Mouse (Mus musculus): ENCODE results near the gene Akap6. TPM values are rescaled to one million over a fixed set of nuclear protein-coding genes. Genes with fewer than 3 reads are reported as not detected.

The Akap6 gene
- polyA plus RNA-seq (2016; fragmentation: Nextera tagmentation; extraction: Ambion mirVana): 2.3 and 6.0 TPM in 2 replicates

DNA sequence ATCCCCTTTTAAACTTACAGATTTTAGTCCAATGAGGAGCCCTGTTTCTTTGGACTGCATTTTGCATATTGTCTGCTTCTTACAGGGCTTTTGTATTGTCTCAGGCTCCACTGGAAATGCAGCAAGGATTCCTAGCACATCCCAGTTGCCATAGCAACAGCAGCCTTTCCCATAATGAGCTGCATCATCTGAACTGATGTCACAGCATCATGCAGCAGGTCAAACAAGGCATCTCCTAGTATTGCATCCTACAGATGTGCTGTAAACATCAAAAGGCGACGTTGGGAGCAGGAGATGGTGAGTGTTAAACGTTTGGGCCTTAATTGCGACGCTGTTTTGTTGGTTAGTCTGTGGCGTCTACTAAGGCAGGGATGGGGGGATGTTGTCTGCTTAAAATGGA lies at the start of gene Akap6:
Akap6 (plus strand) TSS at position 238 of the 400 bp plus-strand sequence.
- 65% methylated on average over 6 of the region's 6 CpGs for WGBS
- Histone ChIP-seq H3K9me3 (no peaks in the 10 kb centered on the region), H3K27ac (no peak within 1 kb of the TSS; the same call in 1 of the 2 replicates), H3K4me3 (no peak within 1 kb of the TSS), H3K4me1 (peaks cover 20% of the 10 kb centered on the region), H3K27me3 (ENCODE audit: insufficient read depth, poor library complexity, severe bottlenecking) (no peaks in the 10 kb centered on the region), H3K36me3 (no peaks in the 10 kb centered on the region)
- DNase-seq (ENCODE audit: low spot score): no peak

DNA sequence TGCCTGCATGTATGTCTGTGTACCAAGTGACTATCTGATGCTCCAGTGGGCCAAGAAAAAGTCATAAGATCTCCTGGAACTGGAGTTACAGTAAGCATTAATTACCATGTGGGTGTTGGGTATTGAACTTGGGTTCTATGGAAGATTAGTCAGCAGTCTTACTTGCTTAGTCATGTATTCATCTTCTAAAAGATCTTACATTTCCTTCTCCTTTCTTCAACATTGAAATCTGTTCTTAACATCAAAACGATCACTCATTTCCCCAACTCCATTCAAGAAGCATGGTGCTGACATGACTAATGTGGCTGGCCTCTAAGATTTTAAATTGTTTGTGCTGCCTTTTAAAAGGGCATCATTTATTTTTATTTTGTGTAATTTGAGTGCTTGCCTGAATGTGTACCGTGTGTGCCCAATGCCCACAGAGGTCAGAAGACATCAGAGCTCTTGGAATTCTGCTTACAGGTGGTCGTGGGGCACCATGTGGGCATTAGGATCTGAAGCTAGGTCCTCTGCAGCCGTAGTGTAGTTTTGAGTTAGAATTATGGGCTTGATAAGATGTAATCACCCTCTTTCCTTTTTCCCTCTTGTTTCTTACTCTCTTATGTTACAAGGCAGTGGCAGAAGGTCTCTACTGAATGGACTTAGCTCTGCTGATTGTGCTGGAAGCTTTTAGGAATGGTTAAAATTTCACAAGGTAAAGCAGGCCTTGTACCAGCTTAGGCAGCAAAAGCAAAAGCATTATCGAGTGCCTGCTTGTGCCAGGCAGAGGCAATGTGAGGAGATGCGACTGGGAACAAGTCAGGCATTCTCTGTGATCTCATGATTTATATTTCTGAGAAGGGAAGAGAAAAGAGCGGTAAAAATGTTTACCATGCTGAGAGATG lies 36.0 kb upstream of the Akap6 start:
- Histone ChIP-seq H3K36me3 (no peaks in the 10 kb centered on the region), H3K27me3 (ENCODE audit: insufficient read depth, poor library complexity, severe bottlenecking) (no peaks in the 10 kb centered on the region), H3K27ac (no peak overlapping the region), H3K9me3 (no peaks in the 10 kb centered on the region), H3K4me1 (no peaks in the 10 kb centered on the region), H3K4me3 (no peak overlapping the region)
- DNase-seq (ENCODE audit: low spot score): no peak
- 81% methylated on average over 7 of the region's 7 CpGs for WGBS

DNA sequence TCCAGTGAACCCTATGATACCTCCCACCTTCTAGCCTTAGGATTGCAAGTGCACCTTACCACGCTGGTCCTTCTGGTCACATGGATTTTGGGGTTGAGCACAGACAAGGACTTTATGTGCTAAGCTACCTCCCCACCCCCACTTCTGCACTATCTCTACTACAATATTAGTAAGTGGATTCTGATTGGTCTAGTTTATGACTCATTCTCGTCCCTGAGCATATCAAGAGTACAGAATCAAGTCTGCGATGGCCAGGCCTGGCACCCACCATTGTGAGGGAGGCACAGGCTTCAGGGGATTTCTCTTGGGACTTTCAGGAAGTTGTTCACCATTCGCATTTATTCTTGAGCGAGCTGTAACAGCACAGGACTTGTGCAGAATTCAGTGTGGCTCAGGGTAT lies 34.2 kb upstream of the Akap6 start:
- Histone ChIP-seq H3K4me1 (no peaks in the 10 kb centered on the region), H3K4me3 (no peak overlapping the region), H3K27me3 (ENCODE audit: insufficient read depth, poor library complexity, severe bottlenecking) (no peaks in the 10 kb centered on the region), H3K27ac (no peak overlapping the region), H3K36me3 (no peaks in the 10 kb centered on the region), H3K9me3 (no peaks in the 10 kb centered on the region)
- DNase-seq (ENCODE audit: low spot score): no peak
- 77% methylated on average over 5 of the region's 5 CpGs for whole genome bisulfite sequencing

DNA sequence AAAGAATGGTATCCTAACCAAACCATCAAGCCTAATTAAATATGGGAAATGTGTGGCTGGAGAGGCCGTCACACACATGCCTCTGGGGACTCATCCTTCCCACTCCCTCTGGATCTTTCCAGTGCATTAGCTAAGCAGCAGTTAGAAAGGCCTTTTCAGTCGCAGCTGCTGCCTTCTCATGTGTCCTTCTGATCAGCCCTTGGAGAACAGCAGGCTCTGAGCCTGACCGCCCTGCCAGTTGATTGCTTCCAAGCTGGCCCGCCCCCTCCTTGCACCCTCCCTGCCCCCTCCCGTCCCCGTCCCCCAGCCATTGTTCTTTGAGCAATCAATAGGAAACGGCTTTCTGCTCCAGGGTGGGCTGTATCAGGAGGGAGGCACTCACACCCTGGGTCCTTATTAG lies 27.7 kb upstream of the Akap6 start:
- no peaks in the 10 kb centered on the region for H3K36me3 ChIP-seq
- H3K4me3 ChIP-seq: no peak overlapping the region
- WGBS: 7% methylated on average over 7 of the region's 7 CpGs
- H3K9me3 ChIP-seq: no peaks in the 10 kb centered on the region
- peak overlapping the region; percentile 52; the same call in 1 of the 2 replicates for H3K27ac ChIP-seq
- no peaks in the 10 kb centered on the region for H3K27me3 ChIP-seq (ENCODE audit: insufficient read depth, poor library complexity, severe bottlenecking)
- no peak for DNase-seq (ENCODE audit: low spot score)
- H3K4me1 ChIP-seq: peaks cover 5% of the 10 kb centered on the region; the same call in 1 of the 2 replicates

DNA sequence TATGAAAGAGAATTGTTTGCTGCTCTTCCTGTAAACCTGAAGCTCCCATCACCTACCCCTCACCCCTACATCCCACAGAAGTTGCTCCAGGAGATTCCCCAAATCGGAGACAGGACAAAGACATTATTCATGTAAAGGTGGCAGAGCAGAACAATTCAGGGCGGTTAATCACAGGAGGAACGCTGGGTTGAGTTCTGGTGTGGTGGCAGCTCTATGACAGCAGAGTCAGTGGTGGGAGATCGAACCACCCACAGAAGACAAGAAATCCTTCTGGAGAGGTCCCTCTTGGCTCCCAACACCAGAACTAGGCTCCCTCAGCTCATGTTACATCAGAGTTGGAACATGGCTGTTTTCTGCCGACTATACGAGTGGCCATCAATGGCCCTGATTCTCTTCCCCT lies 27.2 kb upstream of the Akap6 start:
- H3K4me1 ChIP-seq: peaks cover 5% of the 10 kb centered on the region; the same call in 1 of the 2 replicates
- H3K27ac ChIP-seq: 0 out of 2 replicates have a peak overlapping the region, but pooled peaks have one; percentile 52
- H3K9me3 ChIP-seq: no peaks in the 10 kb centered on the region
- H3K4me3 ChIP-seq: no peak overlapping the region
- no peaks in the 10 kb centered on the region for H3K27me3 ChIP-seq (ENCODE audit: insufficient read depth, poor library complexity, severe bottlenecking)
- no peaks in the 10 kb centered on the region for H3K36me3 ChIP-seq
- no peak for DNase-seq (ENCODE audit: low spot score)
- WGBS: 67% methylated on average over 6 of the region's 6 CpGs

DNA sequence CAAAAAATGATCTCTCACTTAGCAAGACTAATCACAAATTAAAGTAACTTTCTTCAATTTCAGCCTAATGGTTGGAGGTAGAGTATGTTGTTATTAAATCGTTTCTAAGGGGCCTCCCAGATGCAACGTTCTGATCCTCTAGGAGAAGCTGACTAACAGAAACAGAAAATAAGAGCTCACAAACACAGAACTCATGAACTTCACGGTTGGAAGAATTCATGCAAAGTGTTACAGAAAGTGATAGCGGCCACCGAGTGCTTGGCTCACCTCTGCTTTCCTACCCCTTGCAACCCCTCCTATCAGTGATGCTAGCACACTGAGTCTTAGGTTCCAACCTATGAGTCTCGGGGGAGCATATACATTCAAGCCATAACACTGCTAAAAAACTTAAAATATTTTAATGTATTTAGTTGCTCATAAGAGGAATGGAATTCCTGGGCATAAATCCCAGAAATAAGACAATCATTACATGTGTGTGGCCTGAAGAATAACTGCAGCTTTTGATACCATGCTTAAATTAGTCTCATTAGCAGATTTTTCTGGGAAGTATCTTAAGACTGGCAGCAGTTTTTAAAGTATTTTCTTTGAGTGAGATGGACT lies 25.7 kb upstream of the Akap6 start:
- no peaks in the 10 kb centered on the region for H3K27me3 ChIP-seq (ENCODE audit: insufficient read depth, poor library complexity, severe bottlenecking)
- H3K27ac ChIP-seq: no peak overlapping the region
- DNase-seq (ENCODE audit: low spot score): no peak
- no peak overlapping the region for H3K4me3 ChIP-seq
- H3K9me3 ChIP-seq: no peaks in the 10 kb centered on the region
- H3K36me3 ChIP-seq: no peaks in the 10 kb centered on the region
- WGBS: 75% methylated on average over 6 of the region's 6 CpGs
- H3K4me1 ChIP-seq: peaks cover 5% of the 10 kb centered on the region; the same call in 1 of the 2 replicates

DNA sequence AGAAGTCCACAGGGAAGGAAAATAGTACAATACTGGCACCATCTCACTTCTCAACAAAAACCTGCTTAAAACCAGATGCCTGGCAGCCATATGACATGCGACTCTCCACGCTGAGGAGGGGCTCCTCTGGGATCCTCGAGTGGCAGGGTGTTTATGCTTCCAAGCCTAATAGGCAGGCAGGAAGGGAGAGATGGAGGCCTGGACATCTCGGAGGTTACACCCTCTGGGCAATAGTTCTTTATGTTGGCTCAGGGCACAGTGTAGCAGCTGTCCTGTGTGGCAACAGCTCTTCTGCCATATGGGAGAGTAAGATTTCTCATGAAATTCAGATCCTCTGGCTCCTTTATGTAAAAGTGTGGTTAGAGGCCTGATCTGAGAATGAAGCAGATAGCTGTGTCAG lies 24.2 kb upstream of the Akap6 start:
- no peak for DNase-seq (ENCODE audit: low spot score)
- 62% methylated on average over 4 of the region's 4 CpGs for WGBS
- Histone ChIP-seq H3K4me1 (peaks cover 5% of the 10 kb centered on the region; the same call in 1 of the 2 replicates), H3K36me3 (no peaks in the 10 kb centered on the region), H3K9me3 (no peaks in the 10 kb centered on the region), H3K27me3 (ENCODE audit: insufficient read depth, poor library complexity, severe bottlenecking) (no peaks in the 10 kb centered on the region), H3K27ac (no peak overlapping the region), H3K4me3 (no peak overlapping the region)

DNA sequence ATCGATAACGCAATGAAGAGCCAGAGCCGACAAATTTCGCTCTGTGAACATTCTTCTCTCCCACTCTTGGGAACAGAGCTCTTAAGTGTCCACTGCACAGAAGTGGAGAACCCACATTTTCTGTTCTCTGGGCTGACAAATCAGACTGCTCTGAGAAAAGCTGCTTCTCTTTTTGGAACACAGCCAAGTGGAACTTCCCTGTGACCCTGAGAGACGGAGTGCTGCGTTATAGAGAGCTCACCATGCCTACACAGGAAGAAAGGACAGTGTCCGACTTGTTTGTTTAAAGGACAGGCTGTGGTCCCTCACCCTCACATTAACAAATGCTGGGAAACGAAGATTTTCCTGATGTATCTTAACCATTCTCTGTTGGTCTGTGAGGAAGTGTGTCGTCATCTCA lies 11.8 kb upstream of the Akap6 start:
- Histone ChIP-seq H3K36me3 (no peaks in the 10 kb centered on the region), H3K27ac (no peak overlapping the region), H3K4me3 (no peak overlapping the region), H3K4me1 (peaks cover 7% of the 10 kb centered on the region), H3K9me3 (no peaks in the 10 kb centered on the region), H3K27me3 (ENCODE audit: insufficient read depth, poor library complexity, severe bottlenecking) (no peaks in the 10 kb centered on the region)
- DNase-seq (ENCODE audit: low spot score): no peak
- WGBS: 54% methylated on average over 9 of the region's 9 CpGs

DNA sequence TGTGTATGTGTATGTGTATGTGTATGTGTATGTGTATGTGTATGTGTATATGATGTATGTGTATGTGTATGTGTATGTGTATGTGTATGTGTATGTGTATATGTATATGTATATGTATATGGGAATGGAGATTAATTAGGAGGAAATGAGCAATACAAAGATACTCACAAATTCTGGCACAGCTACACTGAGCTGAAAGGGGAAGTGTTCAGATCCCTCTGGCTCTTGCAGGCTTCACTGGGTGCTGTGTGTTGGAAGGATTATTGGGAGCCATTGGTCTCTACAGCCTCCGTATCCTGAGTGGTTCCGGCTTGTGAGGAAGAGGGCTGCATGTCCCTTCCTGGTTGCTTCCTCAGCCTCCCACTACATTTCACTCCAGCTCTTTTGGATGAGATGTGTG lies 10.5 kb upstream of the Akap6 start:
- Histone ChIP-seq H3K9me3 (no peaks in the 10 kb centered on the region), H3K4me1 (peaks cover 10% of the 10 kb centered on the region), H3K4me3 (no peak overlapping the region), H3K27ac (no peak overlapping the region), H3K36me3 (no peaks in the 10 kb centered on the region), H3K27me3 (ENCODE audit: insufficient read depth, poor library complexity, severe bottlenecking) (no peaks in the 10 kb centered on the region)
- 93% methylated on average over 2 of the region's 2 CpGs for WGBS
- no peak for DNase-seq (ENCODE audit: low spot score)

DNA sequence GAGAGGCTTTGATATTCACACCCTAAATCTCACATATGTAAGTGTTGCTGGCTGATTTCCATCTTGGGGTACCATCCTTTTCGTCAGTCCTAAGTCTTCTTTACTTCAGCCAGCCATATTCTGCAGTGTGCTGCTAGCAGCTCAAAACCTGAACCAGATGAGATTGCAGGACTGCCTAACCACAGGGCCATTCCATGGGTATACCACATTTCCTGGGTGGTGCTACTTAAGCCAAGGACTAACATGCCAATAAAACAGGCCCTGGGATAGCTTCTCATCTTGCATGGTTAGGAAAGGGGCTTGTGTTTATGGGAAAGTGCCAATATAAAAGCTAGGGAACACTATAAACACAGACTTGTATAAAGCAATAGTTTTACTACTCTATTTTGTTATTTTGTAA lies 7.6 kb upstream of the Akap6 start:
- Histone ChIP-seq H3K27ac (no peak overlapping the region), H3K4me1 (peaks cover 10% of the 10 kb centered on the region), H3K36me3 (no peaks in the 10 kb centered on the region), H3K4me3 (no peak overlapping the region), H3K9me3 (no peaks in the 10 kb centered on the region), H3K27me3 (ENCODE audit: insufficient read depth, poor library complexity, severe bottlenecking) (no peaks in the 10 kb centered on the region)
- DNase-seq (ENCODE audit: low spot score): no peak
- 77% methylated on average over 1 of the region's 1 CpGs for WGBS

DNA sequence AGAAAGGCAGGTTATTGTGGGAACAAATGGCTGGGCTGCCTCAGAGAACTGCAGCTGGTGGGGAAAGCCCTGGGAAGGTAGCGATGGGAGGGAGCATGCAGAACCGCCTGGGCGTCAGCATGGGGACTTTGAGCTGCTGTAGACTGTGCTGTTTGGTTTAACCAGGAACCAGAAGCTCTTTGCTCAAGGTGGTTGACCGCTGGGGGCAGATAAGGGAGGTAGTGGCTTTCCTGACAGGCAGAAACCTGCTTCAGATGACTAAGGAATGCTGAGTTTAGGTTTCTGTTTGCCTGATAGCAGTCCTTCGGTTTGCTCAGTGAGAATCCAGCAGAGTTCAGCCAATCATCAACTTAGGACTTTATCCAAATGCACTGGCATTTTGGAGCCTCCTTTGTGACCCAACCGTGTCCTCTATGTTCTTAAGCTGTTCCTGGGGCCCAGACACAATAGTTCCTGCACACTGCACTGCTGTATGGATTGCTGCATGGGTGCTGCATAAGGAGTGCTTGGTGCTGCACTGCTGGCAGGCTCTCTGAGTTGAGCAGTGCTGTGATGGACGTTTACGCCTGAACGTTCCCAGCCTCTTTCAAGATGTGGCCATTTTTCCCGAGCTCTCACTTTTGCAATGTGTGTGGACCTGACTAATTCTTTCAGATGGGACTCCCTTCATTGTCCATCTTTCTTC lies 6.8 kb upstream of the Akap6 start:
- H3K36me3 ChIP-seq: no peaks in the 10 kb centered on the region
- no peak for DNase-seq (ENCODE audit: low spot score)

DNA sequence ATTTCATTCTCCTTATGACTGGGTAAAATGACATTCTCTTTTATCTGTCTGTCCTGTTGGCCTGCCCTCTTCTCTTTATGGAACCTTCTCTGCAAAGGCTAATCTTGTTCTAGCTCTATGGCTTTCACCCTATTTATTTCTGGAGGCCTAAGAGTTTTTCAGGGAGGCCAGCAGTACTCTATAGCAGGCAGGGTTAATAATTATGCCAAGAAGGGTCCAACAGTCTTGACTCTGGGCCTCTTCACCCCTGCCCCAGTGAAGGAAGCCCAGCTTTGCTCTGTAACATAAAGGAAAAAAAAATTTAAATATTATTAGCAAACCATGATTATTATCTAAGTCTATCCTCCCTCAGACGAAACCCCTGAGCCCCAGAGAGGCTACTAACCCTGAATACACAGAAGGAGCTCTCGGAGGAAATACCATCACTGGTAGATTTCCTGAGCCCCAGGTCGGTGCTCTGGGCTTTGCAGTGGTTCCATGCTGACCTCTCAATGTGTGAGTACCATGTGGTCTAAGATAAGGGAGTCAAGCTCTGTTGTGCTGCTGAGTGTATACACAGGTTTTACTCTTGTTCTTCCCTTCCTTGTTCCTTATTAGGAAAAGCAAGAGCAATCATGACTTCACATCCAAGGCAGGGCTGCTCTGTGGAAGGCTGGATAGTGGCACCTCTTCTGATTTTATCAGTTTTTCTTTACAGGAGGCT lies 1.6 kb upstream of the Akap6 start:
- Histone ChIP-seq H3K4me1 (peaks cover 21% of the 10 kb centered on the region), H3K27ac (no peak overlapping the region), H3K4me3 (no peak overlapping the region), H3K36me3 (no peaks in the 10 kb centered on the region), H3K9me3 (no peaks in the 10 kb centered on the region), H3K27me3 (ENCODE audit: insufficient read depth, poor library complexity, severe bottlenecking) (no peaks in the 10 kb centered on the region)
- DNase-seq (ENCODE audit: low spot score): no peak
- WGBS: 33% methylated on average over 3 of the region's 3 CpGs

More for the DNA sequence above, 6.8 kb upstream of the Akap6 start:
- no peaks in the 10 kb centered on the region for H3K9me3 ChIP-seq
- H3K27me3 ChIP-seq (ENCODE audit: insufficient read depth, poor library complexity, severe bottlenecking): no peaks in the 10 kb centered on the region
- no peak overlapping the region for H3K27ac ChIP-seq
- H3K4me1 ChIP-seq: peaks cover 8% of the 10 kb centered on the region
- H3K4me3 ChIP-seq: no peak overlapping the region
- WGBS: 44% methylated on average over 10 of the region's 10 CpGs

Data from heart, embryonic 10.5 days (tissue).